15 mouse cellular contexts compared by ENCODE assay signal in genomic region chr1:92337450-92337849, GRCm38 (mm10).
A peak's percentile ranks its signal among the peaks of the same experiment; 100 is the strongest.
DNase-seq lines count a peak whose midpoint lies in the region; ATAC-seq and TF ChIP-seq lines count a peak whose summit lies in the region.
"Had no signal": no experiment of that assay in that cellular context is flagged by ENCODE, and none has a peak within 500 bp of the region (broad histone marks: within the 10 kb centered on the region; RNA-seq: fewer than 3 reads in every experiment).

No protein-coding gene starts in this region.

- TF ChIP-seq EP300 in heart, postnatal 0 days (IDR thresholded peaks at IDR 0.05; ENCODE audit: low read depth): peak; percentile 91

- no peak for TF ChIP-seq CTCF in heart, postnatal 0 days (IDR thresholded peaks at IDR 0.05; ENCODE audit: low read depth)

- peak; percentile 9 to 30 for DNase-seq in kidney, postnatal 25 days
- DNase-seq in kidney, adult 8-10 months: no peak
- DNase-seq in embryonic facial prominence, embryonic 14.5 days (ENCODE audit: low spot score): peak; percentile 73
- peak; percentile 90 for DNase-seq in heart, postnatal 0 days (ENCODE audit: low spot score)
- DNase-seq in midbrain, embryonic 11.5 days (ENCODE audit: low spot score, missing footprints): no peak
- no peak for DNase-seq in adrenal gland, adult 2 months
- DNase-seq: adrenal gland, postnatal 10 days; gastrocnemius, adult 2 months; right cerebral cortex, adult 18-20 months; thymus, postnatal 36 days had no signal

- H3K27me3 ChIP-seq in embryonic facial prominence, embryonic 14.5 days (replicated peaks; ENCODE audit: control insufficient read depth, insufficient read depth, low read length): no peaks in the 10 kb centered on the region
- no peaks in the 10 kb centered on the region for H3K27me3 ChIP-seq in heart, postnatal 0 days (ENCODE audit: control insufficient read depth, insufficient read depth, low read length)
- H3K27me3 ChIP-seq in stomach, embryonic 16.5 days (ENCODE audit: control insufficient read depth, insufficient read depth, low read length): no peaks in the 10 kb centered on the region
- no peaks in the 10 kb centered on the region for H3K27me3 ChIP-seq in midbrain, embryonic 11.5 days (ENCODE audit: control insufficient read depth, insufficient read depth, low read length)
- H3K27me3 ChIP-seq: lung, embryonic 15.5 days; neural tube, embryonic 15.5 days had no signal

- no peak for ATAC-seq in embryonic facial prominence, embryonic 14.5 days (ENCODE audit: low read depth)
- ATAC-seq in heart, postnatal 0 days (ENCODE audit: insufficient read depth, low read depth): peak; percentile 81
- ATAC-seq in stomach, embryonic 16.5 days (ENCODE audit: insufficient read depth, low FRiP score): peak; percentile 64; the same call in 1 of the 2 replicates
- ATAC-seq in midbrain, embryonic 11.5 days (ENCODE audit: low FRiP score): no peak
- ATAC-seq: hindbrain, embryonic 16.5 days had no signal

- no peaks in the 10 kb centered on the region for H3K9me3 ChIP-seq in embryonic facial prominence, embryonic 14.5 days (ENCODE audit: control insufficient read depth, low read length)
- no peaks in the 10 kb centered on the region; the same call in 1 of the 2 replicates for H3K9me3 ChIP-seq in heart, postnatal 0 days (replicated peaks; ENCODE audit: control insufficient read depth, low read length)
- H3K9me3 ChIP-seq in stomach, embryonic 16.5 days (replicated peaks; ENCODE audit: control insufficient read depth, low read length): no peaks in the 10 kb centered on the region; the same call in 1 of the 2 replicates
- no peaks in the 10 kb centered on the region for H3K9me3 ChIP-seq in midbrain, embryonic 11.5 days (ENCODE audit: control insufficient read depth, low read length)
- H3K9me3 ChIP-seq: forebrain, embryonic 12.5 days; lung, embryonic 15.5 days; neural tube, embryonic 15.5 days had no signal

- 38% methylated on average over 8 of the region's 8 CpGs for WGBS in embryonic facial prominence, embryonic 14.5 days
- WGBS in heart, postnatal 0 days: 17% methylated on average over 8 of the region's 8 CpGs
- 27% methylated on average over 8 of the region's 8 CpGs for WGBS in stomach, embryonic 16.5 days
- whole genome bisulfite sequencing in midbrain, embryonic 11.5 days: 89% methylated on average over 8 of the region's 8 CpGs

- H3K4me3 ChIP-seq in embryonic facial prominence, embryonic 14.5 days (ENCODE audit: low read depth, low read length): no peak overlapping the region
- no peak overlapping the region for H3K4me3 ChIP-seq in heart, postnatal 0 days (ENCODE audit: low read depth, low read length)
- H3K4me3 ChIP-seq in stomach, embryonic 16.5 days (replicated peaks; ENCODE audit: low read length): no peak overlapping the region
- no peak overlapping the region for H3K4me3 ChIP-seq in midbrain, embryonic 11.5 days (ENCODE audit: low read depth, low read length)
- H3K4me3 ChIP-seq: forebrain, embryonic 12.5 days; gastrocnemius, adult 2 months; lung, embryonic 15.5 days; neural tube, embryonic 15.5 days had no signal

- H3K4me1 ChIP-seq in embryonic facial prominence, embryonic 14.5 days (ENCODE audit: control insufficient read depth, insufficient read depth, low read length): no peaks in the 10 kb centered on the region
- H3K4me1 ChIP-seq in heart, postnatal 0 days (ENCODE audit: control insufficient read depth, insufficient read depth): peaks cover 17% of the 10 kb centered on the region; the same call in 1 of the 2 replicates
- no peaks in the 10 kb centered on the region for H3K4me1 ChIP-seq in stomach, embryonic 16.5 days (ENCODE audit: control insufficient read depth, insufficient read depth, low read length)
- no peaks in the 10 kb centered on the region for H3K4me1 ChIP-seq in midbrain, embryonic 11.5 days (ENCODE audit: control insufficient read depth, insufficient read depth, low read length)
- H3K4me1 ChIP-seq: forebrain, embryonic 12.5 days; lung, embryonic 15.5 days; neural tube, embryonic 15.5 days had no signal

- H3K4me2 ChIP-seq in embryonic facial prominence, embryonic 14.5 days (ENCODE audit: low read depth, low read length): no peak overlapping the region
- no peak overlapping the region for H3K4me2 ChIP-seq in heart, postnatal 0 days (ENCODE audit: low read depth, low read length)
- H3K4me2 ChIP-seq in stomach, embryonic 16.5 days (ENCODE audit: low read depth, low read length): no peak overlapping the region
- no peak overlapping the region for H3K4me2 ChIP-seq in midbrain, embryonic 11.5 days
- H3K4me2 ChIP-seq: forebrain, embryonic 12.5 days; lung, embryonic 15.5 days; neural tube, embryonic 15.5 days had no signal

- H3K9ac ChIP-seq in embryonic facial prominence, embryonic 14.5 days (ENCODE audit: low read depth, low read length): no peak overlapping the region
- H3K9ac ChIP-seq in heart, postnatal 0 days (replicated peaks; ENCODE audit: low read depth, low read length): no peak overlapping the region
- no peak overlapping the region for H3K9ac ChIP-seq in stomach, embryonic 16.5 days (ENCODE audit: low read length)
- no peak overlapping the region for H3K9ac ChIP-seq in midbrain, embryonic 11.5 days (ENCODE audit: low read length)
- H3K9ac ChIP-seq: forebrain, embryonic 12.5 days; lung, embryonic 15.5 days; neural tube, embryonic 15.5 days had no signal

- no peak overlapping the region for H3K27ac ChIP-seq in embryonic facial prominence, embryonic 14.5 days (replicated peaks; ENCODE audit: low read depth, low read length)
- peak overlapping the region; percentile 43 for H3K27ac ChIP-seq in heart, postnatal 0 days (ENCODE audit: low read depth)
- H3K27ac ChIP-seq in stomach, embryonic 16.5 days (ENCODE audit: low read length): no peak overlapping the region
- H3K27ac ChIP-seq in midbrain, embryonic 11.5 days (ENCODE audit: low read depth, low read length): no peak overlapping the region
- H3K27ac ChIP-seq: forebrain, embryonic 12.5 days; gastrocnemius, adult 2 months; lung, embryonic 15.5 days; neural tube, embryonic 15.5 days had no signal

- H3K36me3 ChIP-seq in embryonic facial prominence, embryonic 14.5 days (ENCODE audit: control insufficient read depth, insufficient read depth, low read length): no peaks in the 10 kb centered on the region
- H3K36me3 ChIP-seq in heart, postnatal 0 days (replicated peaks; ENCODE audit: control insufficient read depth, insufficient read depth, low read length): no peaks in the 10 kb centered on the region
- H3K36me3 ChIP-seq in stomach, embryonic 16.5 days (ENCODE audit: control insufficient read depth, insufficient read depth, low read length): no peaks in the 10 kb centered on the region
- H3K36me3 ChIP-seq in midbrain, embryonic 11.5 days (ENCODE audit: control insufficient read depth, insufficient read depth, low read length): no peaks in the 10 kb centered on the region
- H3K36me3 ChIP-seq: forebrain, embryonic 12.5 days; lung, embryonic 15.5 days; neural tube, embryonic 15.5 days had no signal

Comparison
In these comparisons a context has a peak if more than half of its experiments do, and no peak if none do; other contexts are left out.
1. DNase-seq: peak in kidney, postnatal 25 days (2 of 2), embryonic facial prominence, embryonic 14.5 days (single experiment) and heart, postnatal 0 days (single experiment); none in kidney, adult 8-10 months (0 of 2), midbrain, embryonic 11.5 days (single experiment) and adrenal gland, adult 2 months (single experiment).
2. ATAC-seq: peak in heart, postnatal 0 days (single experiment) and stomach, embryonic 16.5 days (single experiment); none in embryonic facial prominence, embryonic 14.5 days (single experiment) and midbrain, embryonic 11.5 days (single experiment).